Mouse (Mus musculus): ENCODE results near the gene Ampd1. TPM values are rescaled to one million over a fixed set of nuclear protein-coding genes. Genes with fewer than 3 reads are reported as not detected.

Gene Ampd1
- 0.12 and 0.13 TPM in 2 replicates for polyA plus RNA-seq (2016; fragmentation: Nextera tagmentation; extraction: Ambion mirVana)

- WGBS (ENCODE audit: insufficient replicate concordance) = 61% methylated on average over 5 of the region's 5 CpGs
- Histone ChIP-seq H3K27ac (no peak within 1 kb of the TSS), H3K4me1 (no peaks in the 10 kb centered on the region), H3K4me2 (no peak within 1 kb of the TSS), H3K36me3 (peaks cover 7% of the 10 kb centered on the region), H3K27me3 (replicated peaks) (no peaks in the 10 kb centered on the region), H3K9ac (no peak within 1 kb of the TSS), H3K4me3 (no peak within 1 kb of the TSS), H3K9me3 (replicated peaks) (no peaks in the 10 kb centered on the region)
- ATAC-seq = no peak
Observed at GRCm38 (mm10) chr3:103073771-103074170, at the start of gene Ampd1. TSS of gene Ampd1 (plus strand) at chr3:103074014.

DNA sequence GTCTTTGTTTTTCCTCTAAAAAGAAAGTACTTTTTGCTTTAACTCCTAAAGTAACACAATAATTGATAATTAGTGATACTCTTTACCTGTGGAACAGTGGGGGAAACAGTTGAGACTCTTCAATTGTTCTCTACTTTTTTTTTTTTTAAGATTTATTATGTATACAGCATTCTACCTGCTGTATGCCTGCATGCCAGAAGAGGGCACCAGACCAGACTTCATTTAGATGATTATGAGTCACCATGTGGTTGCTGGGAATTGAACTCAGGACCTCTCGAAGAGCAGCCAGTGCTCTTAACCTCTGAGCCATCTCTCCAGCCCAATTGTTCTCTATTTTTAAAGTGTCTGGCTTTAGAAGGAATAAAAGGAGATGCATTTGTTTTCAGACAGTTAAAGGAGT lies 47.6 kb upstream of the Ampd1 start:
- no peak for ATAC-seq
- 66% methylated on average over 1 of the region's 1 CpGs for WGBS (ENCODE audit: insufficient replicate concordance)
- H3K9ac ChIP-seq = no peak overlapping the region

DNA sequence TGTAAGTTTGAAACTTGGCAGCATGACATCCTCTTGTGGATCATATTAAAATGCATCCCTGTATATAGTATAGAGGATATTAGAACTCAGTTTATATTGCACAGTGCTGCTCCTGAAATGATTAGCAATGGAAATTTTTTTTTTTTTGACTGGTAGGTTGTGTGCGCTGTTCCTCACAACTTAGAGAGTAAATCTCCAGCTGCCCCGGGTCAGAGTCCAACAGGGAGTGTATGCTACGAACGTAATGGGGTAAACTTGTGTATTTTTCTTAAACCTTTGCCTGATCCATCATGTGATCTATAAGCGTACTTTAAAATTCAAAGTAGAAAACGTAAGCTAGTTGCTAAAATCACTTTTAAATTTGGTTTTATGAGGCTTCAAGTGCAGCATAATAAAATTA lies 33.5 kb upstream of the Ampd1 start:
- H3K4me2 ChIP-seq = no peak overlapping the region
- no peak overlapping the region for H3K4me3 ChIP-seq
- H3K36me3 ChIP-seq = peaks cover 78% of the 10 kb centered on the region
- H3K27ac ChIP-seq = no peak overlapping the region
- ATAC-seq = no peak
- H3K4me1 ChIP-seq = no peaks in the 10 kb centered on the region
- 84% methylated on average over 6 of the region's 6 CpGs for WGBS (ENCODE audit: insufficient replicate concordance)
- H3K9me3 ChIP-seq (replicated peaks) = no peaks in the 10 kb centered on the region
- H3K9ac ChIP-seq = no peak overlapping the region
- H3K27me3 ChIP-seq (replicated peaks) = no peaks in the 10 kb centered on the region

More for the DNA sequence above, 47.6 kb upstream of the Ampd1 start:
- Histone ChIP-seq H3K4me3 (no peak overlapping the region), H3K27me3 (replicated peaks) (no peaks in the 10 kb centered on the region), H3K4me2 (no peak overlapping the region), H3K9me3 (replicated peaks) (no peaks in the 10 kb centered on the region), H3K36me3 (peaks cover 53% of the 10 kb centered on the region), H3K4me1 (peaks cover 50% of the 10 kb centered on the region), H3K27ac (no peak overlapping the region)

GRCm38 (mm10) chr3:103040861-103041379 lies 32.9 kb upstream of the Ampd1 start:
- WGBS (ENCODE audit: insufficient replicate concordance) = 71% methylated on average over 1 of the region's 1 CpGs
- H3K9me3 ChIP-seq (replicated peaks) = no peaks in the 10 kb centered on the region
- no peaks in the 10 kb centered on the region for H3K4me1 ChIP-seq
- ATAC-seq = no peak
- H3K4me3 ChIP-seq = no peak overlapping the region
- no peak overlapping the region for H3K27ac ChIP-seq
- H3K27me3 ChIP-seq (replicated peaks) = no peaks in the 10 kb centered on the region
- H3K36me3 ChIP-seq = peaks cover 83% of the 10 kb centered on the region
- no peak overlapping the region for H3K9ac ChIP-seq
- H3K4me2 ChIP-seq = no peak overlapping the region

DNA sequence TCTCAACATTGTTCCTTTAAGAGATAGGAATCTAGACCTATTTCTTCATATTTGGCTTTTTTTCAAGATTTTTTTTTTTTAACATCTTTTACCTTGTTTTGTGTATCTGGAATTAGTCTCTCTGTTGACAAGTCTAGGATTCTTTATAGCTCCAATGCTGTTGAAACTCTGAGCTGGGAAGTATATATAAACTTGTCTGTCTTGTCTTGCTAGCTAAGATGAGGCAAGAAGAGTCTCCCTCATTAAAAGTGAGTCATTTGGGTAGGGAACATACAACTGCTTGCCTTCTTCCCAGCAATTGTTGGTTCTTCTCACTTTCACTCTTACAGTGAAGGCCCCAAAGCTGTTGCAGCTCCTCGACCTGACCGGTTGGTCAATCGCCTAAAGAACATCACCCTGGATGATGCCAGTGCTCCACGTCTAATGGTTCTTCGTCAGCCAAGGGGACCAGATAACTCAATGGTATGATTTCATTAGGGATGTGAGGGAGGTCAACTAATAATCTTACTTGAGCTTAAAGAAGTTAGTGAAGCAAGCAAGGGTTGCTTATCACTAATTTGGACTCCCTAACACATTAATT lies 17.7 kb upstream of the Ampd1 start:
- H3K9ac ChIP-seq = no peak overlapping the region
- H3K4me2 ChIP-seq = no peak overlapping the region
- WGBS (ENCODE audit: insufficient replicate concordance) = 85% methylated on average over 5 of the region's 5 CpGs
- no peaks in the 10 kb centered on the region for H3K27me3 ChIP-seq (replicated peaks)
- H3K9me3 ChIP-seq (replicated peaks) = no peaks in the 10 kb centered on the region
- ATAC-seq = no peak
- peaks cover 69% of the 10 kb centered on the region for H3K36me3 ChIP-seq
- H3K27ac ChIP-seq = no peak overlapping the region
- H3K4me3 ChIP-seq = no peak overlapping the region
- peaks cover 12% of the 10 kb centered on the region for H3K4me1 ChIP-seq

DNA sequence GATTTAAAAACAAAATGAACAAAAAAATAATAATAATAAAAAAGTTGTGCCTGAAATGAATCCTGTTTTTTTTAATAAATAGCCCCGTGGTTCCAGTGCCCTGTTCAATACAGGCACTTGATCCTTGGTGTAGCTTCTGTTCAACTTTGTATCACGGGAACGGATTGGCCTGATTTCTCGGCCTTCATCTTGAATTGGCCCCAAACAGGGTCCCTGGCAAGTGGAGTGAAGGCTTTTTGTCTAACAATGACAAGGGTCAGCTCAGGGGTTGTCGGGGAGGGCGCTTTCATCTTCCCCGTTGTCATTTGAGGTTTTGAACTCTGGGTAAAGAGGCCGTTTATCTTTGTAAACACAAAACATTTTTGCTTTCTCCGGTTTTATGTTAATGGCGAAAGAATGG lies 16.1 kb upstream of the Ampd1 start:
- H3K27ac ChIP-seq = peak overlapping the region; percentile 71
- peak overlapping the region; percentile 90 for H3K4me3 ChIP-seq
- peaks cover 69% of the 10 kb centered on the region for H3K36me3 ChIP-seq
- H3K9ac ChIP-seq = peak overlapping the region; percentile 58
- peaks cover 12% of the 10 kb centered on the region for H3K4me1 ChIP-seq
- H3K27me3 ChIP-seq (replicated peaks) = no peaks in the 10 kb centered on the region
- ATAC-seq = peak; percentile 58
- no peaks in the 10 kb centered on the region for H3K9me3 ChIP-seq (replicated peaks)
- peak overlapping the region; percentile 84 for H3K4me2 ChIP-seq
- WGBS (ENCODE audit: insufficient replicate concordance) = 7% methylated on average over 10 of the region's 10 CpGs

DNA sequence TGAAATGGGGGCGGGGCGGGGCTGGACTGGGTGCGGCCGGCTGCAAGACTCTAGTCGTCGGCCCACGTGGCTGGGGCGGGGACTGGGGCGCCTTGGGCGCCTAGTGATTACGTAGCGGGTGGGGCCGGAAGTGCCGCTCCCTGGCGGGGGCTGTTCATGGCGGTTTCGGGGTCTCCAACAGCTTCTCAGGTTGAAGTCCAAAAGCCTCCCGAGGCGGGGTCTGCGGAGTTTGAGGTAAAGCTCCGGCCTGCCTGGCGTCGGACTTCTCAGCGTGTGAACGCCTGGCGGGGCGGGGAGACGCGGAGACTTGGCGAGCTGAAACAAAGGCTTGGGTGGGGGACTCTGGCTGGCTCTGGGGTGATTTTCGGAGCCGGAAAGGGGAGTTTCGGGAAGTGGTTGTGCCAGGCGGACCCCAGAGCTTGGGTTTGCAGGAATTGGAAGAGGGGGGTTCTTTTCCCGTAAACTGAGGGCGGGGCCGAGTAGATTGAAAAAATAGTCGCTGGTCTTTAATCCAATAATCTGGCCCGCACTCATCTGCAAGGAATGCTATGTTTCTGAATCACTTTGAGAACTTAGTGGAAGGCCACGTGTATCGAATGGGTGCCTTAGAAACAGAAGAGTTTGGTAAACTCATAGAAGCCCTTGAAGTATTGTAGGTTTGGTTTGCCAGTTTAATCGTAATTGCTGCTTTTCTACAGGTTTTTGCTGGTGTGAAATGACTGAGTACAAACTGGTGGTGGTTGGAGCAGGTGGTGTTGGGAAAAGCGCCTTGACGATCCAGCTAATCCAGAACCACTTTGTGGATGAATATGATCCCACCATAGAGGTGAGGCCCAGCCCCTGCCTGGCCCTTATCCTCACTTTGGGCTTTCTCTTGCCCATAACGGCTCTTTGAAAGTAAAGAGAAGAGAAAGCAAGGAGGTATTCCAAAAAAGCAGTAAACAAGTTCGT lies 15.3 kb upstream of the Ampd1 start, which contains the start of gene Nras:
Gene Nras (plus strand): TSS at position 79 of the 951 bp plus-strand sequence.
- Histone ChIP-seq H3K4me1 (peaks cover 12% of the 10 kb centered on the region), H3K36me3 (peaks cover 70% of the 10 kb centered on the region), H3K27me3 (replicated peaks) (no peaks in the 10 kb centered on the region), H3K27ac (peak within 1 kb of the TSS; percentile 86), H3K4me3 (peak within 1 kb of the TSS; percentile 90), H3K9me3 (replicated peaks) (no peaks in the 10 kb centered on the region), H3K4me2 (peak within 1 kb of the TSS; percentile 84), H3K9ac (peak within 1 kb of the TSS; percentile 79)
- ATAC-seq = peak; percentile 94
- 2% methylated on average over 46 of the region's 46 CpGs for WGBS (ENCODE audit: insufficient replicate concordance)

GRCm38 (mm10) chr3:103066927-103067326 lies 6.9 kb upstream of the Ampd1 start:
- no peak for ATAC-seq
- no peak overlapping the region for H3K27ac ChIP-seq
- H3K4me3 ChIP-seq = no peak overlapping the region
- H3K9ac ChIP-seq = no peak overlapping the region
- WGBS (ENCODE audit: insufficient replicate concordance) = 85% methylated on average over 8 of the region's 8 CpGs
- no peaks in the 10 kb centered on the region for H3K27me3 ChIP-seq (replicated peaks)
- H3K36me3 ChIP-seq = peaks cover 72% of the 10 kb centered on the region
- no peaks in the 10 kb centered on the region for H3K9me3 ChIP-seq (replicated peaks)
- H3K4me1 ChIP-seq = no peaks in the 10 kb centered on the region
- no peak overlapping the region for H3K4me2 ChIP-seq

DNA sequence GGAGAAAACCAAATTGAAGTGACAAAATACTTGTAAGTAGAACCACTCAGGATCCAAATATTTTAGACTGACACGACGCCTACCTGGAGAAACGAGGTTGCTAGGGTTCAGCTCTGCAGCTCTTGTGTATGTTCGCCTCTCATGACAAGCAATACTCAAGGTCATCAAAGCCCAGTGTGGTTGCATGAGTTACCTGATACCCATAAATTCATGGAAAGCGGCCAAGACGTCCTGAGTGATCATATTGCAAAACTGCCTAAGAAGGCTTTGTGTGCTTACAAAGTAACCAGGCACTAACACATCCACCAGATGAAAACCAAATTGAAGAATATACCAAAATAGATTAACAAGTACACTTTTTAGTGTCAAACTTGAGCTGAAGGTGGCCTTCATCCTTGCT lies 4.8 kb upstream of the Ampd1 start:
- no peak overlapping the region for H3K9ac ChIP-seq
- H3K36me3 ChIP-seq = peaks cover 51% of the 10 kb centered on the region
- H3K4me3 ChIP-seq = no peak overlapping the region
- no peak overlapping the region for H3K4me2 ChIP-seq
- 82% methylated on average over 6 of the region's 6 CpGs for WGBS (ENCODE audit: insufficient replicate concordance)
- no peaks in the 10 kb centered on the region for H3K27me3 ChIP-seq (replicated peaks)
- no peaks in the 10 kb centered on the region for H3K9me3 ChIP-seq (replicated peaks)
- H3K4me1 ChIP-seq = no peaks in the 10 kb centered on the region
- ATAC-seq = no peak
- no peak overlapping the region for H3K27ac ChIP-seq

- H3K9ac ChIP-seq = no peak overlapping the region
- no peaks in the 10 kb centered on the region for H3K27me3 ChIP-seq (replicated peaks)
- WGBS (ENCODE audit: insufficient replicate concordance) = 83% methylated on average over 9 of the region's 9 CpGs
- H3K9me3 ChIP-seq (replicated peaks) = no peaks in the 10 kb centered on the region
- no peak overlapping the region for H3K27ac ChIP-seq
- no peak overlapping the region for H3K4me3 ChIP-seq
- no peak for ATAC-seq
- no peaks in the 10 kb centered on the region for H3K4me1 ChIP-seq
- H3K36me3 ChIP-seq = no peaks in the 10 kb centered on the region
- H3K4me2 ChIP-seq = no peak overlapping the region
Observed at GRCm38 (mm10) chr3:103075871-103076270, 2.1 kb downstream of the Ampd1 start.

DNA sequence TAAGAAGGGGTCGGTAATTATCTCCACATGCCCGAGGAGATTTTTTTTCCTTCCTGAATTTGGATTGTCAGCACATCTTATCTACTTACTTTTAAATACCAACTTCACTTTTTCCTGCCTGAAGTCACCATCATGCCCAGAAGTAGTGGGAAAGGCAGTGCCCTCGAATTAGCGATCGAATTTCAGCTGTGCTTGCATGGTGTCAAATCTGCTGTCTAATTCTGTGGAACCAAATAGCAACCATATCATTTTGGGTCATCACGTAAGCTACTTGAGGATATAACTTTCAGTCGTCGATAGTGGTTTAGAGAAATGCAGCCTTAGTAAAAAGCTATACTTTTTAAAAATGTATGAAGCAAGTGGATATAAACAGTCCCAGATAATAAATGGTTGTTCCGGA lies 2.7 kb downstream of the Ampd1 start:
- 76% methylated on average over 9 of the region's 9 CpGs for WGBS (ENCODE audit: insufficient replicate concordance)
- Histone ChIP-seq H3K4me3 (no peak overlapping the region), H3K4me2 (no peak overlapping the region), H3K27ac (no peak overlapping the region), H3K4me1 (no peaks in the 10 kb centered on the region), H3K27me3 (replicated peaks) (no peaks in the 10 kb centered on the region), H3K9me3 (replicated peaks) (no peaks in the 10 kb centered on the region), H3K9ac (no peak overlapping the region), H3K36me3 (no peaks in the 10 kb centered on the region)
- ATAC-seq = no peak

- no peak overlapping the region for H3K27ac ChIP-seq
- H3K9me3 ChIP-seq (replicated peaks) = no peaks in the 10 kb centered on the region
- H3K36me3 ChIP-seq = no peaks in the 10 kb centered on the region
- no peak overlapping the region for H3K4me3 ChIP-seq
- H3K9ac ChIP-seq = no peak overlapping the region
- H3K4me2 ChIP-seq = no peak overlapping the region
- H3K27me3 ChIP-seq (replicated peaks) = no peaks in the 10 kb centered on the region
- 77% methylated on average over 9 of the region's 9 CpGs for WGBS (ENCODE audit: insufficient replicate concordance)
- H3K4me1 ChIP-seq = no peaks in the 10 kb centered on the region
- ATAC-seq = no peak
Observed at GRCm38 (mm10) chr3:103079301-103079700, 5.5 kb downstream of the Ampd1 start.

All from liver, embryonic 12.5 days (tissue).